Mouse (Mus musculus): Measurements from ENCODE around the gene Qpct. TPM values are rescaled to one million over a fixed set of nuclear protein-coding genes. Genes with fewer than 3 reads are reported as not detected.
"Not testable (repeated sequence)": the region's sequence is repeated elsewhere in the genome, so short reads cannot be mapped to it uniquely, and the experiment has no call there.

Gene Qpct
- polyA plus RNA-seq, 1 experiment from 2014 or later, result 2.9 TPM

- Histone ChIP-seq H3K4me3 (no peak overlapping the region), H3K27me3 (replicated peaks; ENCODE audit: low read depth, poor library complexity, severe bottlenecking) (no peaks in the 10 kb centered on the region), H3K36me3 (replicated peaks) (no peaks in the 10 kb centered on the region), H3K9me3 (no peaks in the 10 kb centered on the region), H3K4me1 (no peaks in the 10 kb centered on the region), H3K27ac (replicated peaks) (no peak overlapping the region)
- WGBS, result 92% methylated on average over 1 of the region's 1 CpGs
- no peak for DNase-seq (ENCODE audit: low spot score)
Observed at GRCm38 (mm10) chr17:79077848-79078146, 26.1 kb downstream of the Qpct start.

- no peaks in the 10 kb centered on the region for H3K36me3 ChIP-seq (replicated peaks)
- WGBS, result 89% methylated on average over 8 of the region's 8 CpGs
- H3K4me1 ChIP-seq, result no peaks in the 10 kb centered on the region
- DNase-seq (ENCODE audit: low spot score), result no peak
- H3K4me3 ChIP-seq, result no peak overlapping the region
- no peak overlapping the region for H3K27ac ChIP-seq (replicated peaks)
- no peaks in the 10 kb centered on the region for H3K27me3 ChIP-seq (replicated peaks; ENCODE audit: low read depth, poor library complexity, severe bottlenecking)
- H3K9me3 ChIP-seq, result no peaks in the 10 kb centered on the region
Observed at GRCm38 (mm10) chr17:79078248-79078647, 26.5 kb downstream of the Qpct start.

GRCm38 (mm10) chr17:79091710-79092109 lies 40.0 kb downstream of the Qpct start:
- no peak for DNase-seq (ENCODE audit: low spot score)
- WGBS, result 69% methylated on average over 1 of the region's 1 CpGs
- Histone ChIP-seq H3K27ac (replicated peaks) (no peak overlapping the region), H3K4me1 (peaks cover 8% of the 10 kb centered on the region; the same call in 1 of the 2 replicates), H3K36me3 (replicated peaks) (no peaks in the 10 kb centered on the region), H3K27me3 (replicated peaks; ENCODE audit: low read depth, poor library complexity, severe bottlenecking) (no peaks in the 10 kb centered on the region), H3K9me3 (peaks cover 3% of the 10 kb centered on the region; the same call in 1 of the 2 replicates), H3K4me3 (no peak overlapping the region)

- DNase-seq (ENCODE audit: low spot score), result no peak
- H3K36me3 ChIP-seq (replicated peaks), result no peaks in the 10 kb centered on the region
- no peak overlapping the region for H3K4me3 ChIP-seq
- H3K27ac ChIP-seq (replicated peaks), result no peak overlapping the region
- H3K27me3 ChIP-seq (replicated peaks; ENCODE audit: low read depth, poor library complexity, severe bottlenecking), result no peaks in the 10 kb centered on the region
- 75% methylated on average over 5 of the region's 5 CpGs for WGBS
- H3K9me3 ChIP-seq, result peaks cover 4% of the 10 kb centered on the region; the same call in 1 of the 2 replicates
- peaks cover 8% of the 10 kb centered on the region; the same call in 1 of the 2 replicates for H3K4me1 ChIP-seq
Observed at GRCm38 (mm10) chr17:79093286-79093975, 41.7 kb downstream of the Qpct start.

- Histone ChIP-seq H3K4me1 (peaks cover 8% of the 10 kb centered on the region; the same call in 1 of the 2 replicates), H3K27ac (replicated peaks) (no peak overlapping the region), H3K27me3 (replicated peaks; ENCODE audit: low read depth, poor library complexity, severe bottlenecking) (no peaks in the 10 kb centered on the region), H3K36me3 (replicated peaks) (no peaks in the 10 kb centered on the region), H3K4me3 (no peak overlapping the region), H3K9me3 (peaks cover 4% of the 10 kb centered on the region; the same call in 1 of the 2 replicates)
- no peak for DNase-seq (ENCODE audit: low spot score)
- WGBS, result 81% methylated on average over 2 of the region's 2 CpGs
Observed at GRCm38 (mm10) chr17:79095624-79096023, 43.9 kb downstream of the Qpct start.

- peaks cover 4% of the 10 kb centered on the region; the same call in 1 of the 2 replicates for H3K9me3 ChIP-seq
- no peak overlapping the region for H3K4me3 ChIP-seq
- no peaks in the 10 kb centered on the region for H3K36me3 ChIP-seq (replicated peaks)
- no peak for DNase-seq (ENCODE audit: low spot score)
- H3K27me3 ChIP-seq (replicated peaks; ENCODE audit: low read depth, poor library complexity, severe bottlenecking), result no peaks in the 10 kb centered on the region
- 87% methylated on average over 4 of the region's 4 CpGs for WGBS
- no peak overlapping the region for H3K27ac ChIP-seq (replicated peaks)
- H3K4me1 ChIP-seq, result no peaks in the 10 kb centered on the region
Observed at GRCm38 (mm10) chr17:79099866-79100265, 48.2 kb downstream of the Qpct start.

- Histone ChIP-seq H3K4me3 (no peak overlapping the region), H3K36me3 (replicated peaks) (no peaks in the 10 kb centered on the region), H3K9me3 (no peaks in the 10 kb centered on the region), H3K27me3 (replicated peaks; ENCODE audit: low read depth, poor library complexity, severe bottlenecking) (no peaks in the 10 kb centered on the region), H3K4me1 (peaks cover 6% of the 10 kb centered on the region; the same call in 1 of the 2 replicates), H3K27ac (replicated peaks) (no peak overlapping the region)
- peak; percentile 29 for DNase-seq (ENCODE audit: low spot score)
- 48% methylated on average over 6 of the region's 6 CpGs for WGBS
Observed at GRCm38 (mm10) chr17:79108238-79108637, 56.5 kb downstream of the Qpct start.

GRCm38 (mm10) chr17:79109576-79109975 lies 57.9 kb downstream of the Qpct start:
- Histone ChIP-seq H3K27me3 (replicated peaks; ENCODE audit: low read depth, poor library complexity, severe bottlenecking) (no peaks in the 10 kb centered on the region), H3K36me3 (replicated peaks) (no peaks in the 10 kb centered on the region), H3K27ac (replicated peaks) (no peak overlapping the region), H3K9me3 (no peaks in the 10 kb centered on the region), H3K4me3 (no peak overlapping the region), H3K4me1 (peaks cover 6% of the 10 kb centered on the region; the same call in 1 of the 2 replicates)
- DNase-seq (ENCODE audit: low spot score), result no peak
- WGBS, result 85% methylated on average over 9 of the region's 9 CpGs

- H3K9me3 ChIP-seq, result no peaks in the 10 kb centered on the region
- DNase-seq (ENCODE audit: low spot score), result peak; percentile 57
- H3K36me3 ChIP-seq (replicated peaks), result no peaks in the 10 kb centered on the region
- H3K4me3 ChIP-seq, result no peak overlapping the region
- H3K27me3 ChIP-seq (replicated peaks; ENCODE audit: low read depth, poor library complexity, severe bottlenecking), result no peaks in the 10 kb centered on the region
- no peak overlapping the region for H3K27ac ChIP-seq (replicated peaks)
- peaks cover 6% of the 10 kb centered on the region; the same call in 1 of the 2 replicates for H3K4me1 ChIP-seq
- WGBS, result 29% methylated on average over 5 of the region's 5 CpGs
Observed at GRCm38 (mm10) chr17:79110936-79111348, 59.2 kb downstream of the Qpct start.

- not testable (repeated sequence) for H3K9me3 ChIP-seq; DNase-seq (ENCODE audit: low spot score); H3K4me1 ChIP-seq; H3K27ac ChIP-seq (replicated peaks); H3K4me3 ChIP-seq; H3K27me3 ChIP-seq (replicated peaks; ENCODE audit: low read depth, poor library complexity, severe bottlenecking); H3K36me3 ChIP-seq (replicated peaks)
- 57% methylated on average over 9 of the region's 9 CpGs for WGBS
Observed at GRCm38 (mm10) chr17:79115248-79115647, 63.5 kb downstream of the Qpct start.

- Histone ChIP-seq H3K27me3 (replicated peaks; ENCODE audit: low read depth, poor library complexity, severe bottlenecking) (no peaks in the 10 kb centered on the region), H3K4me1 (no peaks in the 10 kb centered on the region), H3K36me3 (replicated peaks) (no peaks in the 10 kb centered on the region), H3K4me3 (no peak overlapping the region), H3K9me3 (no peaks in the 10 kb centered on the region), H3K27ac (replicated peaks) (no peak overlapping the region)
- 77% methylated on average over 1 of the region's 1 CpGs for WGBS
- no peak for DNase-seq (ENCODE audit: low spot score)
Observed at GRCm38 (mm10) chr17:79119066-79119465, 67.4 kb downstream of the Qpct start.

GRCm38 (mm10) chr17:79120269-79120668 lies 68.6 kb downstream of the Qpct start:
- H3K4me1 ChIP-seq, result no peaks in the 10 kb centered on the region
- no peak overlapping the region for H3K27ac ChIP-seq (replicated peaks)
- no peak overlapping the region for H3K4me3 ChIP-seq
- no peaks in the 10 kb centered on the region for H3K36me3 ChIP-seq (replicated peaks)
- H3K27me3 ChIP-seq (replicated peaks; ENCODE audit: low read depth, poor library complexity, severe bottlenecking), result no peaks in the 10 kb centered on the region
- DNase-seq (ENCODE audit: low spot score), result no peak
- H3K9me3 ChIP-seq, result no peaks in the 10 kb centered on the region
- WGBS, result 88% methylated on average over 3 of the region's 3 CpGs

GRCm38 (mm10) chr17:79133740-79134139 lies 82.0 kb downstream of the Qpct start:
- no peaks in the 10 kb centered on the region for H3K27me3 ChIP-seq (replicated peaks; ENCODE audit: low read depth, poor library complexity, severe bottlenecking)
- H3K27ac ChIP-seq (replicated peaks), result no peak overlapping the region
- no peaks in the 10 kb centered on the region for H3K9me3 ChIP-seq
- no peaks in the 10 kb centered on the region for H3K36me3 ChIP-seq (replicated peaks)
- H3K4me3 ChIP-seq, result no peak overlapping the region
- H3K4me1 ChIP-seq, result peaks cover 6% of the 10 kb centered on the region
- DNase-seq (ENCODE audit: low spot score), result peak; percentile 22
- 58% methylated on average over 8 of the region's 8 CpGs for WGBS

All from embryonic facial prominence, embryonic 10.5 days (tissue).